Mouse (Mus musculus): ENCODE results near the gene Col23a1. TPM values are rescaled to one million over a fixed set of nuclear protein-coding genes. Genes with fewer than 3 reads are reported as not detected.

Gene Col23a1
- polyA plus RNA-seq, 1 experiment from 2014 or later: 5.8 TPM

- no peak overlapping the region for H3K4me2 ChIP-seq (replicated peaks; ENCODE audit: low read depth, low read length)
- H3K27me3 ChIP-seq (ENCODE audit: insufficient read depth, low read length): no peaks in the 10 kb centered on the region
- 71% methylated on average over 5 of the region's 5 CpGs for WGBS
- no peaks in the 10 kb centered on the region for H3K4me1 ChIP-seq (ENCODE audit: insufficient read depth, low read length)
- H3K9ac ChIP-seq (replicated peaks; ENCODE audit: low read length): no peak overlapping the region
- no peaks in the 10 kb centered on the region for H3K36me3 ChIP-seq (ENCODE audit: insufficient read depth, low read length)
- H3K4me3 ChIP-seq (ENCODE audit: low read length): no peak overlapping the region
- H3K9me3 ChIP-seq (ENCODE audit: low read length): peaks cover 3% of the 10 kb centered on the region; the same call in 1 of the 2 replicates
- no peak overlapping the region for H3K27ac ChIP-seq (ENCODE audit: low read length)
- no peak for ATAC-seq (ENCODE audit: low FRiP score, low TSS enrichment)
Measured at GRCm38 (mm10) chr11:51457624-51458023, 167.9 kb downstream of the Col23a1 start.

DNA sequence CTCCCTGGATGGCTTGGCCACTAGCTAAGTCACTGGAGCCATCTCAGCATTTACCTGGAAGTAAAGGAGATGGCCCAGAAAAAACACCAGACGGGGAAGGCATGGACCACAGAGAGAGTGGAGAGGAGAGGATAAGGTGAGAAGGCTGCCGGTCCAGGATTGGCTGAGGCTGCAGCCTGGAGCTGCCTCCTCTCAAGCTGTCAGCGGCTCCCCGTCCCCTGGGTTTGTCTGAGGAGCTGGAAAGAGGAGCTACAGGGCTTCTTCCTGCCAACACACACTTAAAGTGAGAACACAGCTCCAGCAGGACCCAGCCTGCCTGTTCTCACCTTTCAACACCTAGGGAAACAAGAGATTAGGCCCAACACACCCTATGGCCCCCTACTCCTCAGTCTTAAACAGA is 168.9 kb downstream of the Col23a1 start:
- Histone ChIP-seq H3K27ac (ENCODE audit: low read length) (no peak overlapping the region), H3K9me3 (ENCODE audit: low read length) (peaks cover 3% of the 10 kb centered on the region; the same call in 1 of the 2 replicates), H3K4me1 (ENCODE audit: insufficient read depth, low read length) (no peaks in the 10 kb centered on the region), H3K27me3 (ENCODE audit: insufficient read depth, low read length) (no peaks in the 10 kb centered on the region), H3K36me3 (ENCODE audit: insufficient read depth, low read length) (no peaks in the 10 kb centered on the region), H3K4me3 (ENCODE audit: low read length) (no peak overlapping the region), H3K9ac (replicated peaks; ENCODE audit: low read length) (no peak overlapping the region), H3K4me2 (replicated peaks; ENCODE audit: low read depth, low read length) (no peak overlapping the region)
- WGBS: 62% methylated on average over 4 of the region's 4 CpGs
- ATAC-seq (ENCODE audit: low FRiP score, low TSS enrichment): no peak

DNA sequence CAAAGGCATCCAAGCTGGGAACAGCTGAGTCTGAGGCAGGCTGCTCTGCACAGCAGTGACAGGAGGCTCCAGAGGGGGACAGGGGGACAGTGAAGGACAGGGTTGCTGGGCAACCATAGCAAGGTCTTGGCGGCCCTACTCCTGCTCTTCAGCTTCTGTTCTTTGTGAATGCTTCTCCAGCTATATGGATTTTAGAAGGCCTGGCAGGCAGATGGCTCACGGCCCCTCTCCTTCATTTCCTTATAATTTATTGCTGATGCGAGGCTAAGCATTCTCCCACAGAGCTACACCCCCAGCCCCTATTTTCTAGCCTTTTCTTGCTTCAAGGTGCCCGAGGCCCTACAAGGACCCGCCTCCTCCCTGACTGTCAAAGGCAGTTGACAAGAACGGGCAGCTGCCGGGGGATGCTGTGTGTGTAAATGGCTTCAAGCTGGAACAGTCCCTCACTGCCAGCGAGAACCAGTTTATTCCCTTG is 169.9 kb downstream of the Col23a1 start:
- Histone ChIP-seq H3K4me3 (ENCODE audit: low read length) (no peak overlapping the region), H3K27me3 (ENCODE audit: insufficient read depth, low read length) (no peaks in the 10 kb centered on the region), H3K4me1 (ENCODE audit: insufficient read depth, low read length) (no peaks in the 10 kb centered on the region), H3K9ac (replicated peaks; ENCODE audit: low read length) (no peak overlapping the region), H3K27ac (ENCODE audit: low read length) (no peak overlapping the region), H3K9me3 (ENCODE audit: low read length) (peaks cover 3% of the 10 kb centered on the region; the same call in 1 of the 2 replicates), H3K4me2 (replicated peaks; ENCODE audit: low read depth, low read length) (no peak overlapping the region), H3K36me3 (ENCODE audit: insufficient read depth, low read length) (no peaks in the 10 kb centered on the region)
- WGBS: 47% methylated on average over 8 of the region's 8 CpGs
- ATAC-seq (ENCODE audit: low FRiP score, low TSS enrichment): no peak

DNA sequence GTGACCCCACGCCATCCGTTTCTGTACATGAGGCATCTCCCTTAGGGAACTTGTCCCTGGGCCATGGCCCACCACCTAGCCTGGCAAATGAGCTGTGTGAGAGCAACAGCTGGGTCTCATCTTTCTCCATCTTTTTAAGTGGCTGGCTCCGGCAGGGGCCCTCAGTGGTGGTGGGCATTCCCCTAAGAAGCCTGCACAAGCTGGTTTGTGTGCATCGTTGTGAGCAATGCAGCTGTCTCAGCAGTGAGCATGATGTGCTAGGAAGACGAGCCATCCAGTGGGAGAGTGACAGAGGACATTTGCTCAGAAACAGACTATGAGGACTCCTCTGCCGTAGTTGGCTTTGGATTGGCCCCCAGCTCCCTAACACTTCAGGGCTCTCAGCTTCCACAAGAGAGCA is 179.0 kb downstream of the Col23a1 start:
- Histone ChIP-seq H3K27me3 (ENCODE audit: insufficient read depth, low read length) (peaks cover 14% of the 10 kb centered on the region; the same call in 1 of the 2 replicates), H3K36me3 (ENCODE audit: insufficient read depth, low read length) (no peaks in the 10 kb centered on the region), H3K27ac (ENCODE audit: low read length) (peak overlapping the region; percentile 34; the same call in 1 of the 2 replicates), H3K4me1 (ENCODE audit: insufficient read depth, low read length) (peaks cover 37% of the 10 kb centered on the region), H3K9me3 (ENCODE audit: low read length) (no peaks in the 10 kb centered on the region), H3K9ac (replicated peaks; ENCODE audit: low read length) (no peak overlapping the region), H3K4me3 (ENCODE audit: low read length) (no peak overlapping the region), H3K4me2 (replicated peaks; ENCODE audit: low read depth, low read length) (no peak overlapping the region)
- 27% methylated on average over 6 of the region's 6 CpGs for WGBS
- ATAC-seq (ENCODE audit: low FRiP score, low TSS enrichment): no peak

DNA sequence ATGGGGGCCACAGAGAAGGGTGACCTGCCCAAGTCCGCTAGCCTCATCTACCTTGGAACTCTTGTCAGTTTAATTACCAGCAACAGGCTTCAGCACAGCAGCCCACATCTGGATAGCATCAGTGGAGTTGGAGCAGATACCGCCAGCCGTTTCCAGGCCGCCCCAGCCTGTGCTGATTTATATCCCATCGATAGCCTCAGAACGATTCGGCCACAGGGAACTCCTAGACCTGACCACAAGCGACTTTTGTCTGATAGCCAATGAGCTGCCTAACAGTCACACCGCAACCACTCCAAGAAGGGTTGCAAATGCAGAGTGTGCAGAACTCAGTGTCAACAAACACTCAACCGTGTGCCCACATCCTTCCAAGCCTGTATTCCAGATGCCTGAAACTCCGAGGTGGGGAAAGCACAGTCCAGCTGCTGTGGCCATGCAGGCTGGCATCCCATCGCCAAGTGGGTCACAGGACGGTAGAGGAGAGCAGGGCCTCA is 179.7 kb downstream of the Col23a1 start:
- 27% methylated on average over 13 of the region's 13 CpGs for WGBS
- ATAC-seq (ENCODE audit: low FRiP score, low TSS enrichment): 0 out of 2 replicates have a peak, but pooled peaks have one; percentile 25
- peak overlapping the region; percentile 34; the same call in 1 of the 2 replicates for H3K27ac ChIP-seq (ENCODE audit: low read length)

DNA sequence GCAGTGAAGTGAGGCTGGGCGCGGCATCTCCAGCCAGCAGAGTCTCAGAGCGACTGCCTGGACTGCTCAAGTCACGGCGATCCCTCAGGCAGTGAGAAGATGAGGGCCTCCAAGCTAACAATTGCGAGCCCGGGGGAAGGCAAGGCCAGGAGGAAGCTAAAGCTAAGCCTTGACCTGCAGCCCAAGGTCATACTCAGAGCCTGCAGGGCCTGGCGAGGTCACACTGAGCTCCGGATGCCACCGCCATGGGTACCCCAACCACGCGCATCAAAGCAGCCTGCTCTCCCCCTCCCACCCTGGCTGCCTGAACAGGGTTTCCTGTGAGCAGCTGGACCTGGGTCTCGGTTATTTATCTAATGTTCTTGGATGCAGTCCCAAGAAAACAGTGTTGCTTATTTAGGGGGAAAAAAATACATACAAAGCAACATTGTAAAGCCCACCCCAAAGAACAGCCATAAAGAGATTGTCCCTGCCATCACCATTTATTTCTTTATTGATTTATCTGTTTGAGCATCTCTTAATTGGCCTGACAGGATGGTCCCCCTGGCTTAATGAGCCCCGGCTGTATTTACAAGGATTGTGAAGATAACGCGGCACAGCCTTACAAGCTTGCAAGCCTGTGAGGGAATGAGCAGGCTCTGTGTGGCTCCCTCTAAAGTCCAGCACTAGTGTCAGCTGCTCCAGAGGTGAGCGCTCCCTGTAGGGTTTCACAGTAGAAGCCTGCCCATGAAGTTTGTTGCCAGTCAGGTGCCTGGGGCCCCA is 180.8 kb downstream of the Col23a1 start:
- H3K27me3 ChIP-seq (ENCODE audit: insufficient read depth, low read length): peaks cover 14% of the 10 kb centered on the region; the same call in 1 of the 2 replicates
- H3K9me3 ChIP-seq (ENCODE audit: low read length): no peaks in the 10 kb centered on the region
- H3K4me1 ChIP-seq (ENCODE audit: insufficient read depth, low read length): peaks cover 37% of the 10 kb centered on the region
- 0 out of 2 replicates have a peak overlapping the region, but pooled peaks have one; percentile 23 for H3K4me2 ChIP-seq (replicated peaks; ENCODE audit: low read depth, low read length)
- ATAC-seq (ENCODE audit: low FRiP score, low TSS enrichment): peak; percentile 78
- no peak overlapping the region for H3K4me3 ChIP-seq (ENCODE audit: low read length)
- 12% methylated on average over 17 of the region's 17 CpGs for WGBS
- H3K9ac ChIP-seq (replicated peaks; ENCODE audit: low read length): no peak overlapping the region
- peak overlapping the region; percentile 26; the same call in 1 of the 2 replicates for H3K27ac ChIP-seq (ENCODE audit: low read length)
- H3K36me3 ChIP-seq (ENCODE audit: insufficient read depth, low read length): no peaks in the 10 kb centered on the region

More for the DNA sequence above, 179.7 kb downstream of the Col23a1 start:
- Histone ChIP-seq H3K36me3 (ENCODE audit: insufficient read depth, low read length) (no peaks in the 10 kb centered on the region), H3K9ac (replicated peaks; ENCODE audit: low read length) (no peak overlapping the region), H3K9me3 (ENCODE audit: low read length) (no peaks in the 10 kb centered on the region), H3K4me1 (ENCODE audit: insufficient read depth, low read length) (peaks cover 37% of the 10 kb centered on the region), H3K4me3 (ENCODE audit: low read length) (no peak overlapping the region), H3K27me3 (ENCODE audit: insufficient read depth, low read length) (peaks cover 14% of the 10 kb centered on the region; the same call in 1 of the 2 replicates), H3K4me2 (replicated peaks; ENCODE audit: low read depth, low read length) (no peak overlapping the region)

DNA sequence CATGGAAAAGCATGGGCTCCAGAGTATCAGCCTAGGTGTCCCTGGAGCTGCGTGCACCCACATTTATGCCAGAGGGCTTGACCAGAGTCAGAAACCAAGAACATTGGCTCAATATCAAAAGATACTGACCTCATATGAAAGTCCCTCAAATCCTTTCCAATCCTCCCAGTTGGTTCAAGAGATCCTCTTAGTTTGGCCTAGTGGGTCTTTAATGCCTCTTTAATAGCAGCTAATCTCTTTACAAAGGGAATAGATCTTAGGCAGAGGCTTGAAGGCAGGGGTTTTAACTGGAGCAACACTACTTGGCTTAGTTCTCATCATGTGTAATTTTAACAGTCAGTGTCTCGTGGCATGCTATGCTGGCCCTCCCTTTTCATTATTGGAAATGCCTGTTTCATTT is 184.0 kb downstream of the Col23a1 start:
- WGBS: 92% methylated on average over 2 of the region's 2 CpGs
- Histone ChIP-seq H3K36me3 (ENCODE audit: insufficient read depth, low read length) (no peaks in the 10 kb centered on the region), H3K4me3 (ENCODE audit: low read length) (no peak overlapping the region), H3K4me1 (ENCODE audit: insufficient read depth, low read length) (peaks cover 24% of the 10 kb centered on the region), H3K27me3 (ENCODE audit: insufficient read depth, low read length) (peaks cover 14% of the 10 kb centered on the region; the same call in 1 of the 2 replicates), H3K4me2 (replicated peaks; ENCODE audit: low read depth, low read length) (no peak overlapping the region), H3K9ac (replicated peaks; ENCODE audit: low read length) (no peak overlapping the region), H3K27ac (ENCODE audit: low read length) (no peak overlapping the region), H3K9me3 (ENCODE audit: low read length) (no peaks in the 10 kb centered on the region)
- ATAC-seq (ENCODE audit: low FRiP score, low TSS enrichment): no peak

GRCm38 (mm10) chr11:51476543-51476942 is 186.8 kb downstream of the Col23a1 start:
- Histone ChIP-seq H3K27ac (ENCODE audit: low read length) (no peak overlapping the region), H3K9ac (replicated peaks; ENCODE audit: low read length) (no peak overlapping the region), H3K36me3 (ENCODE audit: insufficient read depth, low read length) (no peaks in the 10 kb centered on the region), H3K4me3 (ENCODE audit: low read length) (no peak overlapping the region), H3K27me3 (ENCODE audit: insufficient read depth, low read length) (peaks cover 14% of the 10 kb centered on the region; the same call in 1 of the 2 replicates), H3K4me1 (ENCODE audit: insufficient read depth, low read length) (no peaks in the 10 kb centered on the region), H3K4me2 (replicated peaks; ENCODE audit: low read depth, low read length) (no peak overlapping the region), H3K9me3 (ENCODE audit: low read length) (no peaks in the 10 kb centered on the region)
- ATAC-seq (ENCODE audit: low FRiP score, low TSS enrichment): no peak
- 60% methylated on average over 4 of the region's 4 CpGs for WGBS

DNA sequence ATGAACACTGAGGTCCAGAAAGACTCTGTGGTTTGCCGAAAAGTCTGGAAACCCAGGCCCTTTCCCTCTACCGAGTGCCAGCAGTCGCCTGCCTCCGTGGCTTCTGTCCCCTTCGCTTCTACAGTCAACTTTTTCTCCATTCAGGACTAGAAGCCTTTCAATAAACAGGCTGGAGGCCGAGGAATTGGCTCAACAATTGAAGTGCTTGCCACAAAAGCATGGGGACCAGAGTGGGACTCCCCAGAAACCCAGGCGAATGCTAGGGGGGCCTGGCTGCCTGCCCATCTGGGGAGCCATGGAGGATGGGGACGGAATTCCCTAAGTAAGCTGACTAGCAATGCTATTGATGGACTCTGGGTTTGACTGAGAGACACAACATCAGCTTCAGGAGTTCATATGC is 187.9 kb downstream of the Col23a1 start:
- WGBS: 82% methylated on average over 8 of the region's 8 CpGs
- Histone ChIP-seq H3K36me3 (ENCODE audit: insufficient read depth, low read length) (no peaks in the 10 kb centered on the region), H3K4me3 (ENCODE audit: low read length) (no peak overlapping the region), H3K4me2 (replicated peaks; ENCODE audit: low read depth, low read length) (no peak overlapping the region), H3K9ac (replicated peaks; ENCODE audit: low read length) (no peak overlapping the region), H3K9me3 (ENCODE audit: low read length) (no peaks in the 10 kb centered on the region), H3K27me3 (ENCODE audit: insufficient read depth, low read length) (peaks cover 8% of the 10 kb centered on the region; the same call in 1 of the 2 replicates), H3K27ac (ENCODE audit: low read length) (no peak overlapping the region), H3K4me1 (ENCODE audit: insufficient read depth, low read length) (0 out of 2 replicates have a peak, but pooled peaks cover 2% of the 10 kb centered on the region)
- no peak for ATAC-seq (ENCODE audit: low FRiP score, low TSS enrichment)

- Histone ChIP-seq H3K4me2 (replicated peaks; ENCODE audit: low read depth, low read length) (no peak overlapping the region), H3K9me3 (ENCODE audit: low read length) (no peaks in the 10 kb centered on the region), H3K27ac (ENCODE audit: low read length) (no peak overlapping the region), H3K27me3 (ENCODE audit: insufficient read depth, low read length) (0 out of 2 replicates have a peak, but pooled peaks cover 3% of the 10 kb centered on the region), H3K4me1 (ENCODE audit: insufficient read depth, low read length) (peaks cover 14% of the 10 kb centered on the region; the same call in 1 of the 2 replicates), H3K36me3 (ENCODE audit: insufficient read depth, low read length) (no peaks in the 10 kb centered on the region), H3K9ac (replicated peaks; ENCODE audit: low read length) (no peak overlapping the region), H3K4me3 (ENCODE audit: low read length) (no peak overlapping the region)
- WGBS: 21% methylated on average over 3 of the region's 3 CpGs
- ATAC-seq (ENCODE audit: low FRiP score, low TSS enrichment): no peak
Measured at GRCm38 (mm10) chr11:51482251-51482650, 192.5 kb downstream of the Col23a1 start.
